Mouse (Mus musculus) forebrain, embryonic 11.5 days (tissue): ENCODE measurements around the gene Mrps23. TPM values are rescaled to one million over a fixed set of nuclear protein-coding genes. Genes with fewer than 3 reads are reported as not detected.

Experiments
- ATAC-seq: fragments of 200-750 bp; cut with Nextera tagmentation; replicated peaks from 2 replicates; pipeline ENCODE4 v1.8.0; 2017; ENCODE audit warnings: moderate TSS enrichment; ENCODE audit not compliant: low FRiP score
- DNase-seq: peaks from one replicate; pipeline ENCODE4 v3.0.0-alpha.2; 2017; ENCODE audit warnings: low spot score
- H3K27ac ChIP-seq: fragments of 300-500 bp; sonication (generic); 2 replicates; pipeline ENCODE4 v1.5.1; 2014; ENCODE audit warnings: low read depth, low read length
- H3K27me3 ChIP-seq: fragments of 300-500 bp; sonication (generic); 2 replicates; pipeline ENCODE4 v1.6.1; 2014; ENCODE audit warnings: mild to moderate bottlenecking, low read length, mixed read lengths; ENCODE audit not compliant: control insufficient read depth, insufficient read depth
- H3K36me3 ChIP-seq: fragments of 300-500 bp; sonication (generic); 2 replicates; pipeline ENCODE4 v1.6.1; 2014; ENCODE audit warnings: mild to moderate bottlenecking, low read length, moderate library complexity, mixed read lengths; ENCODE audit not compliant: control insufficient read depth, insufficient read depth
- H3K4me1 ChIP-seq: fragments of 300-500 bp; sonication (generic); replicated peaks from 2 replicates; pipeline ENCODE4 v1.6.1; 2014; ENCODE audit warnings: low read length, mixed read lengths; ENCODE audit not compliant: control insufficient read depth, insufficient read depth
- H3K4me2 ChIP-seq: fragments of 300-500 bp; sonication (generic); 2 replicates; pipeline ENCODE4 v1.6.1; 2014; ENCODE audit warnings: low read depth, mild to moderate bottlenecking, low read length, moderate library complexity, mixed read lengths; ENCODE audit not compliant: severe bottlenecking
- H3K4me3 ChIP-seq: fragments of 300-500 bp; sonication (generic); 2 replicates; pipeline ENCODE4 v1.5.1; 2014; ENCODE audit warnings: low read depth, low read length
- H3K9ac ChIP-seq: fragments of 300-500 bp; sonication (generic); 2 replicates; pipeline ENCODE4 v1.6.1; 2014; ENCODE audit warnings: low read length
- H3K9me3 ChIP-seq: fragments of 300-500 bp; sonication (generic); 2 replicates; pipeline ENCODE4 v1.6.1; 2016; ENCODE audit warnings: low read length, mixed read lengths; ENCODE audit not compliant: control insufficient read depth
- WGBS: fragments of 180-500 bp; shearing (Covaris S2); extraction: QIAGEN DNeasy Blood & Tissue Kit; methylation state at CpG from one replicate; pipeline ENCODE4 v1.1.7; 2014; 5-methylcytosine and 5-hydroxymethylcytosine counted together
- polyA plus RNA-seq: library from polyadenylated mRNA; unstranded; fragments of >200 nt; fragmentation: Nextera tagmentation; extraction: Ambion mirVana; gene quantifications from 2 replicates; pipeline ENCODE4 v1.2.1, GENCODE M21; 2014

Gene Mrps23
- 70.8 and 71.7 TPM in 2 replicates for polyA plus RNA-seq

GRCm38 (mm10) chr11:88203712-88204532 is at the start of gene Mrps23:
TSS of gene Mrps23 (plus strand) at chr11:88204388.
- Histone ChIP-seq H3K9ac (peak within 1 kb of the TSS; percentile 73), H3K36me3 (no peaks in the 10 kb centered on the region), H3K27me3 (no peaks in the 10 kb centered on the region), H3K27ac (peak within 1 kb of the TSS; percentile 76), H3K4me1 (peaks cover 3% of the 10 kb centered on the region), H3K9me3 (no peaks in the 10 kb centered on the region), H3K4me3 (peak within 1 kb of the TSS; percentile 65), H3K4me2 (peak within 1 kb of the TSS; percentile 88)
- under 1% methylated on average over 51 of the region's 51 CpGs for WGBS
- DNase-seq (peak; percentile 95), ATAC-seq (peak; percentile 95)

GRCm38 (mm10) chr11:88154500-88154899 is 49.7 kb upstream of the Mrps23 start:
- ATAC-seq (no peak), DNase-seq (no peak)
- no peaks in the 10 kb centered on the region for H3K27me3 ChIP-seq
- H3K4me2 ChIP-seq: no peak overlapping the region
- no peaks in the 10 kb centered on the region for H3K9me3 ChIP-seq
- H3K9ac ChIP-seq: no peak overlapping the region
- peaks cover 21% of the 10 kb centered on the region for H3K4me1 ChIP-seq
- 84% methylated on average over 8 of the region's 8 CpGs for WGBS
- H3K36me3 ChIP-seq: no peaks in the 10 kb centered on the region
- no peak overlapping the region for H3K4me3 ChIP-seq
- no peak overlapping the region for H3K27ac ChIP-seq

- H3K4me3 ChIP-seq: no peak overlapping the region
- H3K9me3 ChIP-seq: no peaks in the 10 kb centered on the region
- H3K27me3 ChIP-seq: no peaks in the 10 kb centered on the region
- H3K4me1 ChIP-seq: peaks cover 25% of the 10 kb centered on the region
- no peak overlapping the region for H3K27ac ChIP-seq
- no peaks in the 10 kb centered on the region for H3K36me3 ChIP-seq
- DNase-seq: no peak
- 66% methylated on average over 3 of the region's 3 CpGs for WGBS
- H3K4me2 ChIP-seq: no peak overlapping the region
- H3K9ac ChIP-seq: no peak overlapping the region
- ATAC-seq: no peak
Observed at GRCm38 (mm10) chr11:88155451-88155850, 48.7 kb upstream of the Mrps23 start.

- DNase-seq: no peak
- H3K27me3 ChIP-seq: no peaks in the 10 kb centered on the region
- WGBS: 71% methylated on average over 8 of the region's 8 CpGs
- ATAC-seq: no peak
- H3K9me3 ChIP-seq: no peaks in the 10 kb centered on the region
- no peaks in the 10 kb centered on the region for H3K36me3 ChIP-seq
- no peak overlapping the region for H3K27ac ChIP-seq
- no peak overlapping the region for H3K4me3 ChIP-seq
- peaks cover 28% of the 10 kb centered on the region for H3K4me1 ChIP-seq
- H3K9ac ChIP-seq: no peak overlapping the region
- no peak overlapping the region for H3K4me2 ChIP-seq
Observed at GRCm38 (mm10) chr11:88155998-88156397, 48.2 kb upstream of the Mrps23 start.

- H3K27me3 ChIP-seq: no peaks in the 10 kb centered on the region
- no peak overlapping the region for H3K9ac ChIP-seq
- no peak for ATAC-seq
- H3K4me1 ChIP-seq: peaks cover 26% of the 10 kb centered on the region
- no peak overlapping the region for H3K27ac ChIP-seq
- H3K4me2 ChIP-seq: no peak overlapping the region
- no peaks in the 10 kb centered on the region for H3K36me3 ChIP-seq
- WGBS: 64% methylated on average over 2 of the region's 2 CpGs
- no peak for DNase-seq
- H3K4me3 ChIP-seq: no peak overlapping the region
- H3K9me3 ChIP-seq: no peaks in the 10 kb centered on the region
Observed at GRCm38 (mm10) chr11:88156403-88156802, 47.8 kb upstream of the Mrps23 start.

- Histone ChIP-seq H3K27ac (no peak overlapping the region), H3K4me1 (peaks cover 27% of the 10 kb centered on the region), H3K9me3 (no peaks in the 10 kb centered on the region), H3K27me3 (no peaks in the 10 kb centered on the region), H3K36me3 (no peaks in the 10 kb centered on the region), H3K9ac (no peak overlapping the region), H3K4me2 (no peak overlapping the region), H3K4me3 (no peak overlapping the region)
- DNase-seq: no peak
- no peak for ATAC-seq
- 88% methylated on average over 5 of the region's 5 CpGs for WGBS
Observed at GRCm38 (mm10) chr11:88158842-88159246, 45.3 kb upstream of the Mrps23 start.

- no peak overlapping the region for H3K9ac ChIP-seq
- no peak overlapping the region for H3K4me2 ChIP-seq
- no peak for DNase-seq
- H3K4me3 ChIP-seq: no peak overlapping the region
- no peak for ATAC-seq
- no peaks in the 10 kb centered on the region for H3K36me3 ChIP-seq
- H3K27ac ChIP-seq: no peak overlapping the region
- WGBS: 83% methylated on average over 11 of the region's 11 CpGs
- no peaks in the 10 kb centered on the region for H3K9me3 ChIP-seq
- H3K4me1 ChIP-seq: peaks cover 27% of the 10 kb centered on the region
- no peaks in the 10 kb centered on the region for H3K27me3 ChIP-seq
Observed at GRCm38 (mm10) chr11:88159389-88159788, 44.8 kb upstream of the Mrps23 start.

- H3K9me3 ChIP-seq: no peaks in the 10 kb centered on the region
- H3K27me3 ChIP-seq: no peaks in the 10 kb centered on the region
- no peak for DNase-seq
- H3K4me1 ChIP-seq: peaks cover 27% of the 10 kb centered on the region
- peak overlapping the region; percentile 54 for H3K4me2 ChIP-seq
- peak overlapping the region; percentile 86; the same call in 1 of the 2 replicates for H3K27ac ChIP-seq
- no peak for ATAC-seq
- no peak overlapping the region for H3K4me3 ChIP-seq
- WGBS: 43% methylated on average over 5 of the region's 5 CpGs
- no peak overlapping the region for H3K9ac ChIP-seq
- no peaks in the 10 kb centered on the region for H3K36me3 ChIP-seq
Observed at GRCm38 (mm10) chr11:88160316-88160715, 43.9 kb upstream of the Mrps23 start.
